Mouse (Mus musculus): ENCODE measurements around the gene Jmjd6. TPM values are rescaled to one million over a fixed set of nuclear protein-coding genes. Genes with fewer than 3 reads are reported as not detected.

Gene Jmjd6
- polyA plus RNA-seq, 1 experiment from 2014 or later, result 54.1 TPM

- no peaks in the 10 kb centered on the region for H3K27me3 ChIP-seq (ENCODE audit: insufficient read depth, low read length)
- H3K4me3 ChIP-seq (replicated peaks; ENCODE audit: low read depth, low read length), result no peak overlapping the region
- DNase-seq (ENCODE audit: low spot score), result no peak
- H3K4me2 ChIP-seq (ENCODE audit: low read length), result no peak overlapping the region
- 70% methylated on average over 12 of the region's 12 CpGs for WGBS
- peaks cover 25% of the 10 kb centered on the region for H3K36me3 ChIP-seq (ENCODE audit: insufficient read depth, low read length)
- no peaks in the 10 kb centered on the region for H3K4me1 ChIP-seq (replicated peaks; ENCODE audit: insufficient read depth, low read length)
- no peak overlapping the region for H3K27ac ChIP-seq
- peak; percentile 89 for ATAC-seq (replicated peaks; ENCODE audit: low FRiP score, low read depth)
- H3K9ac ChIP-seq (ENCODE audit: low read depth, low read length), result no peak overlapping the region
- no peaks in the 10 kb centered on the region for H3K9me3 ChIP-seq (replicated peaks; ENCODE audit: low read length)
- TF ChIP-seq CTCF (IDR thresholded peaks at IDR 0.05; ENCODE audit: low read depth), result no peak
These were observed 22.8 kb upstream of the Jmjd6 start for GRCm38 (mm10) chr11:116865945-116866585.

- ATAC-seq (replicated peaks; ENCODE audit: low FRiP score, low read depth) (no peak), DNase-seq (ENCODE audit: low spot score) (no peak)
- WGBS, result 61% methylated on average over 10 of the region's 10 CpGs
- no peak overlapping the region for H3K4me3 ChIP-seq (replicated peaks; ENCODE audit: low read depth, low read length)
- no peak overlapping the region for H3K4me2 ChIP-seq (ENCODE audit: low read length)
- H3K27ac ChIP-seq, result no peak overlapping the region
- no peaks in the 10 kb centered on the region for H3K9me3 ChIP-seq (replicated peaks; ENCODE audit: low read length)
- no peaks in the 10 kb centered on the region for H3K27me3 ChIP-seq (ENCODE audit: insufficient read depth, low read length)
- no peaks in the 10 kb centered on the region for H3K4me1 ChIP-seq (replicated peaks; ENCODE audit: insufficient read depth, low read length)
- H3K9ac ChIP-seq (ENCODE audit: low read depth, low read length), result no peak overlapping the region
- TF ChIP-seq CTCF (IDR thresholded peaks at IDR 0.05; ENCODE audit: low read depth), result no peak
- peaks cover 36% of the 10 kb centered on the region for H3K36me3 ChIP-seq (ENCODE audit: insufficient read depth, low read length)
These were observed 21.2 kb upstream of the Jmjd6 start for GRCm38 (mm10) chr11:116864444-116864843.

GRCm38 (mm10) chr11:116857183-116857850, 14.1 kb upstream of the Jmjd6 start:
- peaks cover 25% of the 10 kb centered on the region for H3K36me3 ChIP-seq (ENCODE audit: insufficient read depth, low read length)
- TF ChIP-seq CTCF (IDR thresholded peaks at IDR 0.05; ENCODE audit: low read depth), result no peak
- H3K27ac ChIP-seq, result no peak overlapping the region
- 63% methylated on average over 12 of the region's 12 CpGs for WGBS
- H3K27me3 ChIP-seq (ENCODE audit: insufficient read depth, low read length), result no peaks in the 10 kb centered on the region
- DNase-seq (ENCODE audit: low spot score), result no peak
- no peaks in the 10 kb centered on the region for H3K4me1 ChIP-seq (replicated peaks; ENCODE audit: insufficient read depth, low read length)
- ATAC-seq (replicated peaks; ENCODE audit: low FRiP score, low read depth), result no peak
- no peak overlapping the region for H3K9ac ChIP-seq (ENCODE audit: low read depth, low read length)
- H3K4me3 ChIP-seq (replicated peaks; ENCODE audit: low read depth, low read length), result no peak overlapping the region
- no peaks in the 10 kb centered on the region for H3K9me3 ChIP-seq (replicated peaks; ENCODE audit: low read length)
- no peak overlapping the region for H3K4me2 ChIP-seq (ENCODE audit: low read length)

GRCm38 (mm10) chr11:116854279-116854678, 11.0 kb upstream of the Jmjd6 start:
- ATAC-seq (replicated peaks; ENCODE audit: low FRiP score, low read depth) (no peak), DNase-seq (ENCODE audit: low spot score) (no peak)
- peak overlapping the region; percentile 95 for H3K9ac ChIP-seq (ENCODE audit: low read depth, low read length)
- H3K4me2 ChIP-seq (ENCODE audit: low read length), result peak overlapping the region; percentile 60
- H3K9me3 ChIP-seq (replicated peaks; ENCODE audit: low read length), result no peaks in the 10 kb centered on the region
- peak overlapping the region; percentile 93 for H3K4me3 ChIP-seq (replicated peaks; ENCODE audit: low read depth, low read length)
- H3K4me1 ChIP-seq (replicated peaks; ENCODE audit: insufficient read depth, low read length), result 0 out of 2 replicates have a peak, but pooled peaks cover 3% of the 10 kb centered on the region
- H3K27me3 ChIP-seq (ENCODE audit: insufficient read depth, low read length), result no peaks in the 10 kb centered on the region
- no peak for TF ChIP-seq CTCF (IDR thresholded peaks at IDR 0.05; ENCODE audit: low read depth)
- peaks cover 5% of the 10 kb centered on the region; the same call in 1 of the 2 replicates for H3K36me3 ChIP-seq (ENCODE audit: insufficient read depth, low read length)
- 25% methylated on average over 10 of the region's 10 CpGs for WGBS
- peak overlapping the region; percentile 97; the same call in 1 of the 2 replicates for H3K27ac ChIP-seq

GRCm38 (mm10) chr11:116853512-116853928, 10.3 kb upstream of the Jmjd6 start:
- Histone ChIP-seq H3K9ac (ENCODE audit: low read depth, low read length) (peak overlapping the region; percentile 95), H3K4me2 (ENCODE audit: low read length) (peak overlapping the region; percentile 60), H3K36me3 (ENCODE audit: insufficient read depth, low read length) (0 out of 2 replicates have a peak, but pooled peaks cover 6% of the 10 kb centered on the region), H3K27me3 (ENCODE audit: insufficient read depth, low read length) (no peaks in the 10 kb centered on the region), H3K4me3 (replicated peaks; ENCODE audit: low read depth, low read length) (peak overlapping the region; percentile 93), H3K9me3 (replicated peaks; ENCODE audit: low read length) (no peaks in the 10 kb centered on the region), H3K27ac (peak overlapping the region; percentile 97), H3K4me1 (replicated peaks; ENCODE audit: insufficient read depth, low read length) (0 out of 2 replicates have a peak, but pooled peaks cover 3% of the 10 kb centered on the region)
- ATAC-seq (replicated peaks; ENCODE audit: low FRiP score, low read depth) (peak; percentile 89), DNase-seq (ENCODE audit: low spot score) (peak; percentile 98)
- WGBS, result under 1% methylated on average over 36 of the region's 36 CpGs
- TF ChIP-seq CTCF (IDR thresholded peaks at IDR 0.05; ENCODE audit: low read depth), result no peak

- Histone ChIP-seq H3K4me1 (replicated peaks; ENCODE audit: insufficient read depth, low read length) (0 out of 2 replicates have a peak, but pooled peaks cover 3% of the 10 kb centered on the region), H3K9ac (ENCODE audit: low read depth, low read length) (peak within 1 kb of the TSS; percentile 95), H3K36me3 (ENCODE audit: insufficient read depth, low read length) (0 out of 2 replicates have a peak, but pooled peaks cover 6% of the 10 kb centered on the region), H3K4me3 (replicated peaks; ENCODE audit: low read depth, low read length) (peak within 1 kb of the TSS; percentile 93), H3K4me2 (ENCODE audit: low read length) (peak within 1 kb of the TSS; percentile 60), H3K27me3 (ENCODE audit: insufficient read depth, low read length) (no peaks in the 10 kb centered on the region), H3K9me3 (replicated peaks; ENCODE audit: low read length) (no peaks in the 10 kb centered on the region), H3K27ac (peak within 1 kb of the TSS; percentile 97)
- DNase-seq (ENCODE audit: low spot score) (peak; percentile 97), ATAC-seq (replicated peaks; ENCODE audit: low FRiP score, low read depth) (peak; percentile 83)
- under 1% methylated on average over 65 of the region's 74 CpGs for WGBS
- TF ChIP-seq CTCF (IDR thresholded peaks at IDR 0.05; ENCODE audit: low read depth), result no peak
These were observed 9.8 kb upstream of the Jmjd6 start, which contains the start of gene Srsf2 for GRCm38 (mm10) chr11:116852891-116853511. Gene Srsf2 (minus strand): TSS chr11:116853094.

All from kidney, postnatal 0 days (tissue).